Mouse (Mus musculus) embryonic fibroblast, embryonic 13.5 days (primary cell): ENCODE measurements around the gene Car10.

ENCODE experiments used
- CTCF ChIP-seq: IDR thresholded peaks from 2 replicates; pipeline ENCODE4 v1.5.1; 2011; ENCODE audit warnings: mild to moderate bottlenecking, control low read depth, low read length, moderate library complexity, borderline replicate concordance; ENCODE audit not compliant: insufficient read depth
- POLR2A ChIP-seq: IDR thresholded peaks from 2 replicates; pipeline ENCODE4 v1.6.1; 2011; ENCODE audit warnings: low read depth, mild to moderate bottlenecking, control low read depth, low read length, moderate library complexity

DNA sequence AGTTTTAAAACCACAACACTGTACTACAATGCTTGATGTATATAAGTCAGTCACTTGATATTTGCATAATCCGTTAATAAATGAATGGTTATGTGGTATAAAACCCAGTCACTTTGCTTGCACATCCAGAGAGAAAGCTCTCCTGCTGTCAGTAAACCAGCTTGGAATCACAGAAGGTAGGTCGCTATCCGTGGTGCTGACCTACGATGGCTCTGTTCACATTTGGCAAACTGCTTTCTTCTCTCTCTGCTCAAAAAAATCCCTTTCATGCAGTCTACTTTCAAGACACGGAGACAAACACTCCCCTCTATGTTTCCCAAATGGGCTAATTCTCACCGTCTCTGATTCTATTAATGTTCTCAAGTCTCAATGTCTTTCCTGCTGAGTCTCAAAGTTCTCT lies 827 bp upstream of the Car10 start:
- TF ChIP-seq POLR2A: no peak
- TF ChIP-seq CTCF: no peak
